Mouse (Mus musculus): ENCODE measurements around the gene Ppm1e.

The Ppm1e gene

DNA sequence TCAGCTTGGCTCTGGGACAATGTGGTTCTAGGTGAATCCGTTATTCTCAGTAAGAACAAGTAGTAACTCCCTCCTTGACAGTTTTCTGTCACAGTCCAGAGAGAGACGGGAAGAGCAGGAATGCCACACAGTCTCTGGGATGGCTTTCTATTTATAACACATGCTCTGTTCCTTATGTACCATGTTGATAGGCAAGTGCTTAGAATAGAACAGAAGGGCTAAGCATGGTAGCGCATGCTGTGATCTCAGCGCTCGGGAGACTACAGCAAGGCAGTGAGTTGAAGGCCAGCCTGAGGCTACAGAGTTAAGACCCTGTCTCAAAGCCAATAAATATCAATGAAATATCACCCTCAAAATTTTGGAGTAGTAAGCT lies 111.3 kb downstream of the Ppm1e start:
- no peak for DNase-seq

- no peak for DNase-seq
Observed at GRCm38 (mm10) chr11:87246724-87247493, 111.9 kb downstream of the Ppm1e start.

DNA sequence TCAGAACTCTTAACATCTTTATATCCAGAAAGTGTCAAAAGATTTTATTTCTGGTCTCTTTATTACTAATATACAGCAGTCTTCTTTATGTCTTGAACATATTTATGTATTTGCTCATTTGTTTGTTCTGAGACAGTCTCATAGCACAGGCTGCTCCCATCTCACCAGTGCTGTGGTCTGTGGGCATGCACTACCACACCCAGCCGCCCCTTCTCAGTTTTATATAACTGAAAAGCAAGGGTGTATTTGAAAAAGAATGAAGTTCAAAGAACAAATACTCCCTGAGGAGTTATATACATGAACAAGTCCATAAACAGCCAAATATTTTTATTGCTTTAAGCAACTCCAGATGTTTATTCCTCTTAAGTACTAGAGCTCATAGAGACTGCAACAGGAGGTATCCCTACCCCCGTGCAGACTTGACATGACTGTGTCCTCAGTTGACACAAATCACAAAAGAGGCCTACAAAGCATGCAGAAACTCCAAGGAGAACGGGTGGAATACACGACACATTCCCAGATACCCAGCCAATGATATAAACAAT lies 112.6 kb downstream of the Ppm1e start:
- DNase-seq = no peak

DNA sequence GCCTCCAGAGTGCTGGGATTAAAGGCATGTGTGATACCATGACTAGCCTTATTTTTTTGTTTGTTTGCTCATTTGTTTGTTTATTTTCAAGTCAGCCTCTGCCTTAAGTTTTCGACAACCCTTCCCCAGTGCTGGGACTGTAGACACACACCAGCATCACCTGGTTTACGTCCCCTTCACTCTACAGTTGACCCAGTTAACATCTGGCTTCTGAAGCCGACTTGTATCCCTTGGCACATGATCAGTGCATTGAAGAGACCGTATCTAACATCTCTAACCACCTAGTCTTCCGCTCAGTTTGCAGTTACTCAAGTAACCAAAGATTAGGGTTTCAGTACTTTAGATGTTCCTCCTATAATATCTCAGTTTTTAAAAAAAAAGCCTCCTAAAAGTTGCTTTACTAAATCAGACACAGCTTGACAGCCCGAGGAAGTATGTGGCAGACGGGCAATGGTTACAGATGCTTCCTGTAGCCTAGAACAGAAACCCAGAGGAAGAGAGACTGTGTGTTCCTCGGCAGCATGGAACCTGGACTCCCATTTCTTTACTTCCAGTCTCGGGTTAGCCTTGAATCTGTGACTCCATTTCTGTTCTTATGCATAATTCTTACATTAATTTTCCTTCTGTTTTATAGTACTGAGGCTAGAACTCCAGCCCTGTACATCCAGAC lies 113.5 kb downstream of the Ppm1e start:
- DNase-seq = no peak

DNA sequence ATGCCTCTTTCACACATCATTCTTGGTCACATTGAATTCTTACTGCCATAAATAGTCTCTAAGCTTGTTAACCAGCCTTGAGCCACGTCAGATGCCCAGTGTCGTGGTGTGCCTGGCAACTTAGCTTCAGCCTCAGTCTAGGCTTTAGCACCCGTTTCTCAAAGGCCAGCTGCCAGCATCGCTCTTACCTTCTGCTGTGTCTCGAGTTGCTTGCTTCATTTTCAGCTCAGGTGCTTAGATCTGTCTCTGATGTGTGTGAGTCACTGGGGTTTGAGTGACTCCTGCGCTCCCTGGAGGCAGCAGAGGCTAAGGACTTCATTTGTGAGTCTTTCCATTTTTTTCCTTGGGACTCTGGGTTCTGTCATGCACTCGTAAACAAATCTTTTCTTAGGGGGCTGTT lies 117.6 kb downstream of the Ppm1e start:
- no peak for DNase-seq

DNA sequence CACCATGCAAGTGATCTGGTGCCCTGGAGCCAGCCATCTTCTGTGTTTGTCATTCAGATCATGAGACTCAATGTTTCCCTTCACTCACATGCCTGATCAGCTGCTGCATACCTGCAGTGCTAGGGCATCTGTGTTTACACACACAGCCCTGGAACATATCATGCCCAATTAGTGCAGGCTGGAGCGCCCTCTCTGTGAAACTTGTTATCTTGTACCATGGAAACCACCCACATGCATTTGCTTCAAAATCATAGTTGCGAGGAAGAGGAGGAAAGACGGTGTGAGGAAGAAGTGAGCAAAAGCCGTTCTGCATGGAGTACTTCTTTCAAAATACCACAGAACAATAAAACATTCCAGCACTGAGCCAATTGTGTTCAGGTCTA lies 118.0 kb downstream of the Ppm1e start:
- no peak for DNase-seq

DNA sequence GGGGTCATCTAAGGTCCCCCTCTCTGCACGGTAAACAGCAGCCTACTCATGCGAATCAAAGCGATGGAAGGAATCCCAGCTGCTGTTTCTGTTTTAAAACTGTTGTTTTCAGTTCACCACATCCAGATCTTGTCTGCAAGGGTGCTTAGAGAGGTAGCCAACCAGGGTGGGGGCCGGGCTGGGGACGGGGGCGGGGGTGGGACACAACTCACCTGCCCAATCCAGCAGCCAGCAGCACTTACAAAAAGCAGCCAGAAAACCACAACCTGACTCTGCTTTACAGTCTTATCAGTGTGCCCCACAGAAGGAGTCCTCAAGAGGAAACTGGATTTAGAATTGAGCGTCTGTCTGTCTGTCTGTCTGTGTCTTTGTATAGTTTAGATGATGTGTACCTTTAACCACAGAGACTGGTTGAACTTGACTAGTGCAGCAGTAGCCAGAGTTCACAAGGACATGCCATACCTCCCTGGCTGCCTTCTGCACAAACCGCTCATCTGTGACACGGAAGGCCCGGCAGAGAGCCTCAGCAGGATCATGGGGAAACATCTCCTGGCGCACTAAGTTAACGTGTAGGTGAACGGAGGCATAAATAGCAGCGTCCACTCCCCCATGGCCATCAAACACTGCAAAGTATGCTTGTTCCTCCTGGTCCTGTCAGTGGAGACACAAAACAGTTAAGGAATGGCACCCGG lies 118.5 kb downstream of the Ppm1e start:
- DNase-seq = no peak

DNA sequence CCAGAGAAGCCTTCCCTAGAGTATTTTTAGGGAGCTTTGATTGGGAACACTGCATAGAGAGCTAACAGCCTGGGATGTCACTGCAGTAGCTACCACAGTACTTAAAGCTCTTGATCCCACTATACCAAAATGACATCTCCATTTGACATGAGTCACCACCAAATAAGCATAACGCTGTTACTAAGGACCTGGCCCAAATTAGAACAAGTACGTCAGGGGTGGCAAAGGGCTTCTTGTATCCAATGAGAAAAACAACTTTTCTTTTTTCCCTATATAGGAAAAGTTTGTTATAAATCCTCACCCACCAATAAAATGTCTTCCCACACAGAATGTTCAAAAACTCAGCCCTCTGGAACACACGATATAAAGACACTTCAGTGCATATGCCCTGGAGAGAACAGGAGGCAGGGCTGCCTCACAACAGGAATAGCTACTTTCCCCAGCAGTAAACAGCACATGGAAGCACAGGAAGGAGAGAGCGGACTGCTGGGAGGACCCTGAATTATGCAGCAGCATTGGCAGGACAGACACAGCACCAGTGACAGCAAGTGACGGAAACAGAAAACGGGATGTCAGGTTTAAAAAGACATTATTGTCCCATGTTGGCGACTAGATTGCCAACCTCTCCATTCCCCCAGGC lies 119.8 kb downstream of the Ppm1e start:
- no peak for DNase-seq

GRCm38 (mm10) chr11:87235486-87235872 lies 123.3 kb downstream of the Ppm1e start:
- no peak for DNase-seq

DNA sequence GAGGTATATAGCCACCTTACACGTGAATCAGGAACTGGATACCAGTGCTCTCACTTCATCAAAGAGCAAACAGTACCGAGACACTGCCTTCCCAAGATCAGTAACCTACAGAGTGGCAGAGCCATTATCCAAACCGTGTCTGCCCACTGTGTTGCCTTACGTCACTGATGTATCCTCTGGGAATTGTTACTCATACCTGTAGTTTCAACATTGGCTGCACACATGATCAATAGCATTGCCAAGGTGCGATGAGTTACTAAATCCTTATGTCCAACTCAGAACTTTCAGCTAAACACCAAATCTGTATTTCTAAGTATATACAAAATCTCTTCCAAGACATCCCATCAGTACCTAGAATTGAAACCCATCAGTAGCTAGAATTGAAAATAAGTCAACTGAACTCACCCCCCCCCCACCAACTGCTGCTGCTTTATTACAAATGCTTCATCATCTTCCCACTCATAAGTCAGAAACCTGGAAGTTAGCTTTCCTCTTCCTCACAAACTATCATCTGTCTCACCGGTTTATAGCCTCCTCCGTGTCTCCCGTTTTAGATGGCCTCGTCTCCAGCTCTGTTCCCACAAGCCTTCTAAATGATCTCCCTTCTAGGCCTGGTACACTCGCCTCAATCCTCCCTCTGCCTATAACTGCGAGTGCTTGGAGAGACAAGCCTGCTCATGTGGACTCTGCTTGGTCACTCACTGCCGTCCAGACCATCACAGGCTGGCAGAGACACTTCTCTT lies 123.9 kb downstream of the Ppm1e start:
- DNase-seq = no peak

GRCm38 (mm10) chr11:87233377-87233776 lies 125.4 kb downstream of the Ppm1e start:
- DNase-seq = no peak

- no peak for DNase-seq
Observed at GRCm38 (mm10) chr11:87227056-87227455, 131.8 kb downstream of the Ppm1e start.

DNA sequence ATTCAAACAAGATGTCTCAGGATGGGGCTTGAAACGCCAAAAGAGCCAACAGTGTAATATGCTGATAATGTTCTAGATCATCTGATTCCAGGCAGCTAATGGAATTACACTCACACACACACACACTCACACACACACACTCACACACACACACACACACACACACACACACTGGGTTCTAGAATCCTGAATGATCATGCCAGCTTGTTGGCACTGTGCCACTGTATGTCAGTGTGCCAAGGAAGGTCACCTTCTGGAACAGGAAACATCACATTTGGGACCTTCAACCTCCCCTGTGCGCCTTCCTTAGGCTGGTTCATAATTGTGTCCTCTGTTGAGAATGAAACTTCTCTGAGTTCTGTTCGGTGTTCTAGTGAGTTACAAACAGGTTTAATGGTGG lies 136.1 kb downstream of the Ppm1e start:
- no peak for DNase-seq

GRCm38 (mm10) chr11:87212313-87212712 lies 146.5 kb downstream of the Ppm1e start:
- no peak for DNase-seq

All from right cerebral cortex, postnatal 14 days (tissue).